Mouse (Mus musculus): ENCODE results near the gene Gm10100.
A peak's percentile ranks its signal among the peaks of the same experiment; 100 is the strongest.
"Not testable (repeated sequence)": the region's sequence is repeated elsewhere in the genome, so short reads cannot be mapped to it uniquely, and the experiment has no call there.

Gm10100 gene

DNA sequence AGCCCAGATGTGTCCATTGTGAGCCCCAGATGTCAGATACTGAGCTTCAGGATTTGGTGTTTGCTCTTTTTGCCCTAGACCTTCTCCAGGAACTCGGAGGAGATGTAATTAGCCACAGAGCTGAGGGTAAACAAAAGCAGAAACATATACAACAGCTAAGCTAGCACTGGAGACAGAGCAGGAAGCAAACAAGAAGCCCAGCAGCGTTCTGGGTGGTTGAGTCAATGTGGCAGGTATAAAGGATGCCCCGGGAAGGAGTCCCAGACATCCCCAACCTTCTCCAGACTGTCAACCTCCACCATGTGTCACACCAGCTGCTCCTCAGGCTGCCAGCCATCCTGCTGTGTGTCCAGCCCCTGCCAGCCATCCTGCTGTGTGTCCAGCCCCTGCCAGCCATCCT lies at the start of gene Gm10100:
Gene Gm10100 (plus strand): TSS at position 301 of the 400 bp plus-strand sequence.
- DNase-seq (ENCODE audit: low spot score in 2 of 2) = no peak

DNA sequence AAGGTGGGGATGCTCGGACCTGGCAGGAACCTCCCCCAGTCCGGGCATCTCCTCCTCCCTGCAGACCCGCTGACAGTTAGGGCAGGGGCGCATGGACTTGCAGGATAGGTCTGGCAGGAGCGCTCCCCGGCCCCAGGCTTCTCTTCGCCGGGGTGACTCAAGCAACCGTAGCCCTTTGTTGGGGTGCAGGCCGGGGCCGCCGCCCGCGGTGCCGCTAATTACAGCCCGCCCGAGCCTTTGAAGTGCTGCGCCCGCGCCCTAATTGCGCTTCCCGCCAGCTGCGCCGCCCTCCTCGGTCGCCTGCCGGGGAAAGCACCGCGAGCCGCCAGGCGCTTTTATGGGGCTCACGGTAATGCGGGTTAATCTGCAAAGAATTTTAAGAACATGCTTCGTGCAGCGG lies 48.7 kb upstream of the Gm10100 start:
- no peak for DNase-seq (ENCODE audit: low spot score in 2 of 2)

DNA sequence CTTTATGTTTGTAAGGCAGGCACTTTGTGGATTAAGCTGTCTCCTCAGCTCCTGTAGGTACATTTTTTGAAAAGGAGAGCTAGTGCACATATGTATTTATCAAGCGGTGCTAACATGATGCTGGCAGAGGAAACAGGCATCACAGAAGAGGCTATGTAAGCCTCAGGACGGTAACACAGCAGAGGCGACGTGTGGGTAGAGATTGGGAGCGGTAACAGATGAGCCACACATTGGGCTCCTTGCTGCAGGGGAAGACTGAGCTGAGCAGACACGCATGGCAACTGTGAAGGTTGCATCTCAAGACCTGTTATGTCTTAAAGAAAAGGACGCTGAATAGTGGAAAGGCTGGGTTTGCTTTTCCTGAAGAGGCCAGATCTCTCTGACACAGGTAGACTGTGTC lies 43.3 kb upstream of the Gm10100 start:
- DNase-seq (ENCODE audit: low spot score in 2 of 2) = no peak

GRCm38 (mm10) chr10:77684181-77684580 lies 42.1 kb upstream of the Gm10100 start:
- DNase-seq (ENCODE audit: low spot score in 2 of 2) = no peak

DNA sequence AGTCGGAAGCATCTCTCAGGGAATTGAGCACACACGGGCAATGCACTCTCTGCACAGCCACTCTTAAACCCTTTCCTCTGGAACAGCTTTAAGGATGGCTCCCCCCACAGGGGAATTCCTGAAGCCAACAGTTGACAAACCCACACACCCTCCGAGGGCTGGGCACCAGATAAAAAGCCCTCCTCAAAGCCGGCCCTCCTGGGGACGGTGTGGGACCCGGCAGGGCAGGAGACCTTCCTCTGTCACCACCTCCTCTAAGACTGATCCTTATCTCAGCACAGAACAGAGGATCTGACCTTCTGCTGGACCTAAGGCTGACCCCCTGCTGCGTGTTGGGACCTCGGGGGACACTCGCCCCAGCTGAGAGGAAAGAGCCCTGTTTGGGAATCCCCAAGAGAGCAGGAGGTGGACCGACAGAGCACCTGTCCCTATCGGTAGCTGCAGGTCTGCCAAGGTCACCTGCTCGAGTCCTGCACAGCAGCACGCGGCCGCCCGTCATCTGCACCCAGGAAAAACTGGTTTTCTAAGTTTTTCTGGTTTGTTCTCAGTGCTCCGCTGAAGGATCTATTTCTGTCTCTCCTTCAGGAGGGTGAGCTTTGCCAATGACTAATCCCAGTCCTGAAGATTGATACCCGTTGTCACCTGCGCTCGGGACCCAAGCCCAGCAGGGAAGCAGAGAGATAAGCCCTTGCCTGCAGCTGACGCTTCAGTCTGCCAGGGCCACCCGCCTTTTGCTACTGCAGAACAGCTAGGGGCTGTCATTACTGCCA lies 40.2 kb upstream of the Gm10100 start, which contains the start of gene Tspear:
Gene Tspear (plus strand): TSS at position 675 of the 770 bp plus-strand sequence.
- DNase-seq (ENCODE audit: low spot score in 2 of 2) = peak in 1 of 2 experiments; percentile 12

DNA sequence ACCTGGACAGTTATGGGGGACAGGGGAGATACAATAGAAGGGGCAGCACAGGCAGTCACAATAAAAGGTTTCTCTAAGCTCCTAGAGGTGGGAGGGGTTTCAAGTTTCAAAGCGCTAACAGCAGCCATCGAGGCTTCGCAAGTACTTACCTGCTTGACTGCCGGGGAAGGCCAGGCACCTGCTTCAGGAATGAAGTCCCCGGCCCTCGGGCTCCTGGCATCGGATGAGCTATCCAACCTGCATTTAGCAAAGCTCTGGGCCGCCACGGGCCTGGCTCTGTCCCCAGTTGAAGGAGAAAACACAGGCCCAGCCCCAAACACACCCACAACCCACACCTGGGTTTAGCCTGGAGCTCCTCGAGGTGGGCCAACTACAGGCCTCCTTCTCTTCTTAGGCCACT lies 39.3 kb upstream of the Gm10100 start:
- no peak for DNase-seq (ENCODE audit: low spot score in 2 of 2)

DNA sequence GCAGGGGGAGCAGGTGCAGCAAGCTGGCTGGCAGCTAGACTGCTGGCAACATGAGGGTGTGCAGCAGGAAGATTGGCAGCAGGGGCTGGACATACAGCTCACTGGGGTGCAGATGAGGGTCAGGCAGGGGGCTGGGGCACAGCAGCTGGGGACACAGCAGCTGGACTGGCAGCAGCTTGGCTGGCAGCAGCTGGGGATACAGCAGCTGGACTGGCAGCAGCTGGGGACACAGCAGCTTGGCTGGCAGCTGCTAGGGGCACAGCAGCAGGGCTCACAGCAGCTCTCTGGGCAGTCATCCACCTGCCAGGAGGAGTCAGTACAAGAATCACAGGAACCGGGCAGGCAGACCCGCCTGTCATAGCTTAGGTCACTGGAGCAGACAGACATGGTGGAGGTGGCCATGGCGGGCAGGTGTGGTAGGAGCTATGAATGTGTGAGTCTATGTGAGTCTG lies 35.9 kb upstream of the Gm10100 start, which contains the start of gene Gm19402:
Gene Gm19402 (minus strand): TSS at position 402 of the 452 bp plus-strand sequence.
- DNase-seq (ENCODE audit: low spot score in 2 of 2) = not testable (repeated sequence)

GRCm38 (mm10) chr10:77697133-77697532 lies 29.2 kb upstream of the Gm10100 start, which contains the start of gene Gm9508:
Gm9508 (minus strand) TSS chr10:77697233.
- no peak for DNase-seq (ENCODE audit: low spot score in 2 of 2)

GRCm38 (mm10) chr10:77706326-77706725 lies 20.0 kb upstream of the Gm10100 start, which contains the start of gene Gm10272:
Gm10272 (plus strand) TSS chr10:77706626.
- no peak for DNase-seq (ENCODE audit: low spot score in 2 of 2)

DNA sequence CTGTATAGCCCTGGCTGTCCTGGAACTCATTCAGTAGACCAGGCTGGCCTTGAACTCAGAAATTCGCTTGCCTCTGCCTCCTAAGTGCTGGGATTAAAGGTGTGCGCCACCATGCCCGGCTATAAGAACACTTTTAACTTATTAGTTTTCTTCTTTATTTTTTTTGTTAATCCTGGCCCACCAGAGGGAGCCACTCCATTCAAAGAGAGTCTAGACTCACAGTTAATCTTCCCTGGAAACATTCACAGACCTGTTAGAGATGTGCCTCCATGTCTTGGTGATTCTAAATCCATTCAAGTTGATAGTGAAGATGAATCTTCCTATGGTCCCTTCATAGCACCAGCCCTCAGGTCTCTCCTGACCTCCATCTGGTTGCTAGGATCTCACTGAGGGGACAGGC lies 16.5 kb upstream of the Gm10100 start:
- no peak for DNase-seq (ENCODE audit: low spot score in 2 of 2)

DNA sequence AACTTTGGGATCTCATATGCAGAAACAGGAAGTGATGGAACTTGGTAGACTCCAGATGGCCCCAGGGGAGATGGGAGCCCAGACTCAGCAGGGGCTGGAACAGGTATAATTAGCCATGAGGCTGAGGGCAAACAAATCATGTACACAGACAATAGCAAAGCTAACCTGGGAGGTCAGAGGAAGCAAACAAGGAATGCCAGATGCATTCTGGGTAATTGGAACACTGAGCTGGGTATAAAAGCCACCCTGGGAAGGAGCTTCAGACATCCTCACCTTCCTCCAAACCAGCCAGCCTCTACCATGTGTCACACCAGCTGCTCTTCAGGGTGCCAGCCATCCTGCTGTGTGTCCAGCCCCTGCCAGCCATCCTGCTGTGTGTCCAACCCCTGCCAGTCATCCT lies 15.1 kb upstream of the Gm10100 start, which contains the start of gene Gm10024:
Gene Gm10024 (plus strand): TSS at position 301 of the 400 bp plus-strand sequence.
- not testable (repeated sequence) for DNase-seq (ENCODE audit: low spot score in 2 of 2)

- DNase-seq (ENCODE audit: low spot score in 2 of 2) = peak in 1 of 2 experiments; percentile 1
Observed at GRCm38 (mm10) chr10:77713734-77714133, 12.6 kb upstream of the Gm10100 start.

DNA sequence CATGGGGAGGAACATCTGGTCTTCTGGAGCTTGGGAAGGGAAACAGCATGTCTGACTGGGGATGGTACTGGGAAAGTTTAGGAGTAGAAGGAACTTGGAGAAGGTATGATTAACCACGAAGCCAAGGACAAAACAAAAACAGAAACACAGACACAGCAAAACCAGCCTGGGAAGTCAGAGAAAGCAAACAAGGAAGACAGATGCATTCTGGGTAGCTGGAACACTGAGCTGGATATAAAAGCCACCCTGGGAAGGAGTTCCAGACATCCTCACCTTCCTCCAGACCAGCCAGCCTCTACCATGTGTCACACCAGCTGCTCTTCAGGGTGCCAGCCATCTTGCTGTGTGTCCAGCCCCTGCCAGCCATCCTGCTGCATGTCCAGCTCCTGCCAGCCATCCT lies 10.8 kb upstream of the Gm10100 start, which contains the start of gene Gm10142:
Gene Gm10142 (plus strand): TSS at position 301 of the 400 bp plus-strand sequence.
- DNase-seq (ENCODE audit: low spot score in 2 of 2) = no peak

GRCm38 (mm10) chr10:77720299-77720698 lies 6.0 kb upstream of the Gm10100 start, which contains the start of gene Krtap12-1:
Krtap12-1 (plus strand) TSS chr10:77720599.
- DNase-seq (ENCODE audit: low spot score in 2 of 2) = not testable (repeated sequence)

GRCm38 (mm10) chr10:77724855-77725254 lies 1.4 kb upstream of the Gm10100 start:
- no peak for DNase-seq (ENCODE audit: low spot score in 2 of 2)

DNA sequence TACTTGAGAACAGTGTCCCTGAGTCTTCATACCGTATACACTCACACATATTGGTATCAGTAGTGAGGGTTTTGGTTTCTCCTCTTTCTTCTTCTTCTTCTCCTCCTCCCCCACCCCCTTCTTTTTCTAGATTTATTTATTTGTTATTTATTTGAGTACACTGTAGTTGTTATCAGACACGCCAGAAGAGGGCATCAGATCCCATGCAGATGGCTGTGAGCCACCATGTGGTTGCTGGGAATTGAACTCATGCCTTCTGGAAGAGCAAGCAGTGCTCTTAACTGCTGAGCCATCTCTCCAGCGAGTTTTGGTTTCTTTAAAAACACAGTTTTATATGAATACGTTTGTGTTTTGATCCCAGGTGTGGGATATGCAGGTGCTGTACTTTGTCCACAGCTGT lies 2.0 kb downstream of the Gm10100 start:
- DNase-seq (ENCODE audit: low spot score in 2 of 2) = no peak

- no peak for DNase-seq (ENCODE audit: low spot score in 2 of 2)
Observed at GRCm38 (mm10) chr10:77729241-77729640, 3.0 kb downstream of the Gm10100 start.

- DNase-seq (ENCODE audit: low spot score in 2 of 2) = no peak
Observed at GRCm38 (mm10) chr10:77735928-77736327, 9.6 kb downstream of the Gm10100 start.

GRCm38 (mm10) chr10:77738929-77739328 lies 12.6 kb downstream of the Gm10100 start:
- DNase-seq (ENCODE audit: low spot score in 2 of 2) = no peak

GRCm38 (mm10) chr10:77741924-77742688 lies 15.8 kb downstream of the Gm10100 start, which contains the start of gene Gm18596:
Gm18596 (minus strand) TSS chr10:77742638.
- DNase-seq (ENCODE audit: low spot score in 2 of 2) = not testable (repeated sequence)

DNA sequence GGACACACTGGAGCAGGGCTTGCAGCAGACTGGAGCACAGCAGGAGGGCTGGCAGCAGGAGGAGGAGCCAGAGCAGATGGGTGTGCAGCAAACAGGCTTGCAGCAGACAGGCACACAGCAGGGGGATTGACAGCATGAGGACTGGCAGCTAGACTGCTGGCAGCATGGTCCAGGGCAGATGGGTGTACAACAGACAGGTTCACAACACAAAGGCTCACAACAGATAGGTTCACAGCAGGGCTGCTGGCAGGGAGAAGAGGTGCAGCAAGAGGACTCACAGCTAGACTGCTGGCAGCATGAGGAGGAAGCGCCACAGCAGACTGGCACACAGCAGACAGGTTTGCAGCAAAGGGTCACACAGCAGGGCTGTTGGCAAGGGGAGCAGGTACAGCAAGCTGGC lies 24.4 kb downstream of the Gm10100 start:
- not testable (repeated sequence) for DNase-seq (ENCODE audit: low spot score in 2 of 2)

DNA sequence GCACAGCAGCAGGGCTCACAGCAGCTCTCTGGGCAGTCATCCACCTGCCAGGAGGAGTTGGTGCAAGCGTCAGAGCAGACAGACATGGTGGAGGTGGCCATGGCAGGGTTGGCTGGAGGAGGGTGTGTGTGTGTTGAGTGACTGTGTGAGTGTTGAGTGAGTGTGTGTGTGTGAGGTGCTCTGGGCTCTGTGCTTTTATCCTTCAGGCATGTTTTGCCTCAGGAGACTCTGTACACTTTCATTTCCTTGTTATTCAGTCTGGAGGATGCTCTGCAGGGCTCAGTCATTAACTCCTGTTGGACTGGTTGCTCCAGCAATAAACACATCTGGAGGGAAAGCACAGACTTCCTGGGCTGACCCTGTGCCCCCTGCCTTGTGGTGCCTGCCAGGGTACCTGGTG lies 25.0 kb downstream of the Gm10100 start, which contains the start of gene Gm9736:
Gene Gm9736 (minus strand): TSS at position 101 of the 400 bp plus-strand sequence.
- not testable (repeated sequence) for DNase-seq (ENCODE audit: low spot score in 2 of 2)

Data from heart, adult 9 months (tissue).